Comparison of ENCODE assay signal across 7 mouse cellular contexts in genomic region chr6:91509326-91509725, GRCm38 (mm10). TPM values are rescaled to one million over a fixed set of nuclear protein-coding genes. Genes with fewer than 3 reads are reported as not detected.
A peak's percentile ranks its signal among the peaks of the same experiment; 100 is the strongest.
DNase-seq lines count a peak whose midpoint lies in the region.

No protein-coding gene starts in this region.

- DNase-seq in right cerebral cortex, adult 18-20 months = peak; percentile 55
- DNase-seq in right cerebral cortex, postnatal 36 days (ENCODE audit: low spot score in 2 of 2) = no peak
- peak; percentile 57 for DNase-seq in adrenal gland, adult 8-10 months
- DNase-seq in embryo, embryonic 11 days = peak; percentile 68
- DNase-seq in kidney, adult 8-10 months = peak; percentile 51 to 69
- peak; percentile 87 for DNase-seq in lung, postnatal 14 days
- peak; percentile 53 to 78 for DNase-seq in spleen, adult 18-20 months

RNA-seq across cellular contexts. Expression of gene Xpc, which starts 6.4 kb away (rescaled TPM):
- total RNA-seq in adrenal gland, adult 8-10 months (2022) = 10 to 100 TPM; 19.6 to 24.0 (median 22.6) TPM

RNA-seq across cellular contexts. Expression of gene Lsm3, which starts 6.4 kb away (rescaled TPM):
- total RNA-seq in adrenal gland, adult 8-10 months (2022) = 10 to 100 TPM; 29.6 to 42.9 (median 37.4) TPM

RNA-seq across cellular contexts. Expression of gene Tmem43, which starts 35.8 kb away (rescaled TPM):
- total RNA-seq in adrenal gland, adult 8-10 months (2022) = 10 to 100 TPM; 46.0 to 70.9 (median 60.9) TPM

RNA-seq across cellular contexts. Expression of gene Chchd4, which starts 36.0 kb away (rescaled TPM):
- 10 to 100 TPM; 16.6 to 19.3 (median 18.2) TPM for total RNA-seq in adrenal gland, adult 8-10 months (2022)

Comparison
In these comparisons a context has a peak if more than half of its experiments do, and no peak if none do; other contexts are left out.
1. DNase-seq: peak in right cerebral cortex, adult 18-20 months (single experiment), adrenal gland, adult 8-10 months (single experiment), embryo, embryonic 11 days (single experiment), kidney, adult 8-10 months (2 of 2), lung, postnatal 14 days (single experiment) and spleen, adult 18-20 months (2 of 2); none in right cerebral cortex, postnatal 36 days (0 of 2).